Mouse (Mus musculus) layer of hippocampus, adult 9-10 months (tissue): Measurements from ENCODE around the gene 1700001C19Rik.

Source experiments
- DNase-seq: peaks from one replicate; pipeline ENCODE4 v3.0.0; 2022; ENCODE audit warnings: low spot score

The 1700001C19Rik gene

GRCm38 (mm10) chr17:47436907-47437547 lies at the start of gene 1700001C19Rik:
Gene 1700001C19Rik, minus strand, starts transcription at chr17:47437376.
- no peak for DNase-seq

DNA sequence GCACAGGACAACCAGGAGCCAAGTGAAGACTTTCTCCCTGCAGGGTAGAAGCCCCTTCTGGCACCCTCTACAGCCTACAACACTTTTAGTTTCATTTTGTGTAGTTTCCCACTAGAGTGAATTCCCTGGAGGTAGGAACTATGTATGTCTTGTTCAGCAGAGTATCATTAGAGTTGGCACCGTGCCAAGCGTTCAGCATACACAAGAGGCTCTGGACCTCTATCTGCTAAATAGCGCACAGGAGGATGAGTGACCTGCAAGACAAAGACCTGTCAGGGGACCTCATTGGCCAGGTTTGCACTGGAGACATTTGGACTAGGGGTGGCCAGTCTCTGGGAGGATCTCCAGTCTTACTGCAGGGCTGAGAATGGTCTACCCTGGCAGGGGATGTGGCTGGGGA lies 48.6 kb upstream of the 1700001C19Rik start:
- no peak for DNase-seq

DNA sequence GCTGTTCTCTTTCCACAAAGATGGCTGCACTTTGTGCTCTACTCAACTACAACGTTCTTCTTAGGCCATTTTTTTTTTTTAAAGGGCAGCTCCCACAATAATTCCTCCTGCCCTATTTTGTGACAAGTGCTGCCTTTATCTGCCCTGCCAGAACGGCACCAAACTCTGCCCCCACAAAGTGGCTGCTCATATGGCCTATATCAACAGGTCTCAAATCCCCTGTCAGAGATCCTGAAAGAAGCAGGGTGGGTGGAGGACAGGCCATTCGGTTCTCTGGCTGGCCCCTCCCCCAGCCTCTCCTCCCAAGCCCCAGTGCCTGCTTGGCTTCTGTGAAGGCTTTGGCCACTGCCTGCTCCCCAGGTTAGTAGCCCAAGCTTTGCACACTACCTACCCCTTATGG lies 47.8 kb upstream of the 1700001C19Rik start:
- no peak for DNase-seq

DNA sequence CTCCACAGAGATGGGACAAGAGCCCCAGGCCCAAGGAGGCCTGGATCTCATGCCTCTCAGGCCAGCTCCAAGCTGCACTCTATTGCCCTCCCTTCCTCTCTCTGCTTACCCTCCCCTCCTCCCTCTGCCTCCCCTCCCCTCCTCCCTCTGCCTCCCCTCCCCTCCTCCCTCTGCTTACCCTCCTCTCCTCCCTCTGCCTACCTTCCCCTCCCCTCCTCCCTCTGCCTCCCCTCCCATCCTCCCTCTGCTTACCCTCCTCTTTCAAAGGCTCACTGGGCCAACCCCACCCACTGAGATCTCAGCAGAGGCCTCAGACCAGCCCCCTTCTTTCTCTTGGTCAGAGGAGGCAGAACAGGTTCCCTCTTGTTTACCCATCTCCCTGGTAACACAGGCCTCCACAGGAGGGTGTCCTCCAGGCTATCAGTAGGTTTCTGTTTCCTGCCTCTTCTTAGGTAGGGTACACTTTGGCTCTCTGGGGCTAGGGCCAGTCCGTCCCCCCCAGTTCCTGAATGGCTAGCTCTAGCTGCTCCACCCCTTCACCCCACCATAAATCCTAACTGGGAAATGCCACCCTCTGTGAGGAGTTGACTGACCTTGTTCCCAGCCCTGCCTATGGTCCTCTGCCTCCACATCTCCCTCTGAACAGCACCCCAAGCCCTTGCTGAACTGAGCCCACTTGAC lies 47.2 kb upstream of the 1700001C19Rik start:
- no peak for DNase-seq

DNA sequence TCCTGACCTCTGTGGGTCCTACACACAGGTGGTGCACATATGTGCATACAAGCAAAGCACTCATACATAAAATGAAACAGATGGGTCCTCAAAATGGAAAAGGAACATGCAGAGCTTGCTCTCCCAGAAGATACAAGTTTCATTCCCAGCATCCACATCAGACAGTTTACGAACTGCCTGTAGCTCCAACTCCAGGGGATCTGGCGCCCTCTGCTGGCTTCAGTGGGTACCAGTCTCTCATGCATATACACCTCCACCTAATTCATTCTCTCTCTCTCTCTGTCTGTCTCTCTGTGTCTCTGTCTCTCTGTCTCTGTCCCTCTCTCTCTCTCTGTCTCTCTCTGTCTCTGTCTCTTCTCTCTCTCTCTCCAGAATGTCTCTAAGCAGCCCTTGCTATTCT lies 45.2 kb upstream of the 1700001C19Rik start:
- DNase-seq, result no peak

GRCm38 (mm10) chr17:47479887-47480286 lies 42.7 kb upstream of the 1700001C19Rik start:
- DNase-seq, result no peak

DNA sequence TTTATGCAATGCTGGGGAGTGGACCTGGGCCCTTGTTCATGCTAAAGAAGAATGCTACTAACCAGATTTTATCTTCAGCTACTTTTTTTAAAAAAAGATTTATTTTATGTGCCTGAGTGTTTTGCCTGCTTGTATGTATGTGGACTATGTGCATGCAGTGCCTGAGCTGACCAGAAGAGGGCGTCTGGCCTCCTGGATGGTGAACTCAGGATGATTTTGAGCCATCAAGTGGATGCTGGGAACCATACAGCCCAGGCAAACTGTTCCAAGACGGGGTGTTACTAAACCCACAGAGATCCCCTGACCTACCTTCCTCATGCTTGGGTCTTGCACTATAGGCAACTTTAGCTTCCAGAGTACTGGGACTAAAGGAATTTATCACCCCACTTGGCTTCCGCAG lies 38.5 kb upstream of the 1700001C19Rik start:
- DNase-seq, result no peak

GRCm38 (mm10) chr17:47475181-47475580 lies 38.0 kb upstream of the 1700001C19Rik start:
- DNase-seq, result no peak

DNA sequence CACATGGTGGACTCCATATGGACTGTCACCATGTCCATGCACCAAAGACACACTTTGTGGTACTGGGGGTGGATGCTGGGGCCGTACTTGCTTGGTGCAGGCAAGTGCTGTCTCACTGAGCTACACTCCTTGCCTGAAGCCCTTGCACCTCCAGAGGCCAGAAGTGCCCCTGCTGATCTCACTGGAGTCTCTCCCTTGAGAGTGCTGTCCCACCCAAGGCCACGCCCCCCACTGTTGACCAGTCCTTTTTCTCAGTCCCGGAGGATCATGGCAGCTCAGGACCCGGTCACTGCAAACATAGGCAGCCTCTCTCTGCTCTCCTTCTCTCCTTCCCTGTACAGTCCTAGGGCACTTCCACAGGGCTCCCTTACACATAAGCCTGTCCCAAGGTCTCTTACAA lies 37.1 kb upstream of the 1700001C19Rik start:
- no peak for DNase-seq

- no peak for DNase-seq
Measured at GRCm38 (mm10) chr17:47473434-47473974, 36.3 kb upstream of the 1700001C19Rik start.

GRCm38 (mm10) chr17:47472435-47473350 lies 35.5 kb upstream of the 1700001C19Rik start:
- no peak for DNase-seq

DNA sequence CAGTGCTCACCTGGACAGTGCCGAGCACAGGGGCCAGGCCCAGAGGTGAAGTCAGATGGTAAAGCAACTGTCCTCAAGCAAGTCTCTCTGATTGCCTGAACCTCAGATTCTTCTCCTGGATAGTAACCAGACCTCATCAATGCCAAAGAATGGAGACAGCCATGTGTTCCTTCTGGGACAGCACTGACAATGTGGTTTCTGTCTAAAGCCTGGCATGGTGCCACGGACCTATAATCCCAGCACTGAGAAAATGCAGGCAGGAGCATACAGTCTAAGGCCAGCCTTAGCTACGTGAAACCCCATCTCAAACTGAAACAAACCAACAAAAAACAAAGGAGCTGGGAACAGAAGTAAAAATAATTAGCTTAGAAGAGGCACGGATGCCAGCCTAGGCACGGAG lies 33.5 kb upstream of the 1700001C19Rik start:
- DNase-seq, result peak; percentile 27

DNA sequence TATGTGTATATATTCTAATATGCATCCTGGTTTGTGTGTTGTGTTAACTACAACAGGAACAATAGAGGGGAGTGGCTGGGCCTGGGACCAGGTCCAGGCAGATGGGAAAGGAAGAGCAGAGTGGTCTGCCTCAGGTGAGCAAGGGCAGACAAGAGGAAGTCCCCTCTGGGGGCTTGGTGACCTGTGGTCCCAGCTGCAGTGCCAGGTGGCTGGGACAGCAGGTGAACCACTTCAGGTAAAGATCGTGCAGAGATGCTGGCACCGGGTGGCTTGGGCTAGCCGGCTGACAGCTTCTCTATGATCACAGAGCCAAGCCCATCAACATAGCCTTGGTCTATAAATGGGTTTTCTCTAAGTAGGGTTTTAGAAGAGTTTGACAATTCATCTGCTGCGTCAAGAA lies 32.9 kb upstream of the 1700001C19Rik start:
- DNase-seq, result no peak

DNA sequence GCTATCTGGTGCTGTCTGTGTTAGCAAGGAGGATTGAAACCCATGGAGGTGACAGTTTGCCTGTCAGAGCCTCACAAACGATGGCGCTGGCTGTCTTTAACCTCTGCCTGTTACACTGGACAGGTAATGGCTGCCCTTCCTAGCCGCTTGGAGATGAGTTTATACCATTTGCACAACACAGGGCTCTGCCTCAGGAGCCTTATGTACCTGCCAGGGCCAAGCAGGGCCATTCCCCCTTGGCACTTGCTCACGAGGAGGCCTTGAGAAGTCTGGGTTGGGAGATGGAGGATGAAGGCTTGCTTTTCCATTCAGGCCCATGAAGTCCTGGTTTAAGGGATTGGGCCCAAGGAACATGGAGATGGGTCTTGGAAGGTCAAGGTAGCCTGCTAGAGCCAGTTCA lies 32.5 kb upstream of the 1700001C19Rik start:
- no peak for DNase-seq

- DNase-seq, result no peak
Measured at GRCm38 (mm10) chr17:47468466-47468865, 31.3 kb upstream of the 1700001C19Rik start.

DNA sequence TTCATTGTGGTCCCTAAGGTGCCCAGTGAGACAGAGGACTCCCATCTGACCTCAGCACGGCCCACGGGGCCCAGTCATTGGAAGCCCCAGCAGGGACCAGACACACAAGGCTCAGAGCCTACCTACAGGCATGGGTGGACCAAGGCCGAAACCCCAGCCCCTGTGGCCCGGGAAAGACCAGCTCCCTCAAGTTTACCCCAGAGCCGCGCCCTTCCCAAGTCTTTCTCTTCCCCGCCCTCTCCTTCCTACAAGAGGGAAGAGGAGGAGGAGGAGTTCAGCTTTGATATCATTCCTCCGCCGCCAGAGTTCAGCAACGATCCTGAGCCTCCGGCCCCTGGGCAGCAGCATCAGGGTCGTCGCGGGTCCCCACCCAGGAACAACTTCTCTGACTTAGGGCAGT lies 30.9 kb upstream of the 1700001C19Rik start:
- no peak for DNase-seq

DNA sequence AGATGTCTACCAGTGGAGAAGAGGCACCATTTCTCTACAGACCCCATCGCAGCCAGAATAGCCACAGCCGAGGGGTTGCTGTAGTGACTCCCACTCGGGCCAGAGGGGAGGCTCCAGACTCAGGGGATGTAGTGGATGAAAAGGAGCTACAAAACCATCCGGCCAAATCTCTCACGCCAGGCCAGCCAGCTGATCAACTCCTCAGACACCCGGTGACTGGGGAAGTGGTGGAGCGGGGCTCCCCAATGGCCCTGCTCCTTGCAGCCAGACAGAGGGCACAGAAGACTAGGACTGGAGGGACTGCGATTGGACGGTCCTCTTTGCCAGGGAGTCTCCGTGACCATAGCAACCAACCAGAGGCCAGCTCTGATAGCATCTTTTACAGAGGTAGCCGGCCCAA lies 30.5 kb upstream of the 1700001C19Rik start:
- no peak for DNase-seq

DNA sequence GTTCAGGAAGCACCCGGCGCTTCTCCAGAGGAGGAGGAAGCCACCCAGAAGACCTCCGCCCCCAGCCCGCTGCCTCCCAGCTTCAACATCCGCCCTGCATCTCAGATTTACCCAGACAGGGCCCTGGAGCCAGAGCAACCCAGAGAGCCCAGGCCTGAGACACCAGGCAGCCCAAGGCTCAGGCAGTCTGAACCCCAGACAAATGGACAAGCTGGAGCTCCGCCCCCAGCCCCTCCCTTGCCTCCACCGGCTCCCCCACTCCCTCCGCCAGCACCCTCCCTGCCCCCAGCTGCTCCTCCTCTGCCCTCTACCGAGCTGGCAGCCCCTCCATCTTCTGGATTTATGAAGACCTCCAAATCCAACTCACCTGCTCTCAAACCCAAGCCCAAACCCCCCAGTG lies 29.1 kb upstream of the 1700001C19Rik start:
- no peak for DNase-seq

DNA sequence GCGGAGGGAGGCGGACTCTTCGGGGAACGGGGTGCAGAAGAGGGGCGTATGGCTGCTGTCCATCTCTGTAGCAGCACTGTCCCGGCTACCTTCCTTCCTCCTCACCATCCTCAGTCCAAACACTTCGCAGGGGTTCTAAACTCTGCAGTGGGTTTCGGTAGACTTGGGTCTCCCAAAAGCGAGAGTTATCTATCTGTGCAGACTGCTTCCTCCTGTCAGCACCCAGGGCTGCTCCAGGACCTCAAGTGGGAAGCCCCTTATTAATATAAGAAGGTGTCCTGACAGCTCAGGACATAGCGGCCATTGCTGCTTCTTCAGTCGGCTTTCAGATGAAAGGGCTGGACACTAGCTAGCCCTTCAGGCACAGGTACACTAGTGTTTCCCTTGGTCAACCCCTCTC lies 27.8 kb upstream of the 1700001C19Rik start:
- DNase-seq, result no peak

- no peak for DNase-seq
Measured at GRCm38 (mm10) chr17:47464248-47464965, 27.2 kb upstream of the 1700001C19Rik start.

GRCm38 (mm10) chr17:47462728-47463388 lies 25.7 kb upstream of the 1700001C19Rik start:
- no peak for DNase-seq
